In genomic region chr9:13429477-13430125, GRCm38 (mm10) we compare ENCODE assay signal across 29 mouse cellular contexts. TPM values are rescaled to one million over a fixed set of nuclear protein-coding genes. Genes with fewer than 3 reads are reported as not detected.
DNase-seq lines count a peak whose midpoint lies in the region; ATAC-seq and TF ChIP-seq lines count a peak whose summit lies in the region.
"Had no signal": no experiment of that assay in that cellular context is flagged by ENCODE, and none has a peak within 500 bp of the region (broad histone marks: within the 10 kb centered on the region; RNA-seq: fewer than 3 reads in every experiment).

No protein-coding gene starts in this region.

- no peak overlapping the region for H3K4me3 ChIP-seq in heart, embryonic 11.5 days (ENCODE audit: low read depth, low read length)
- no peak overlapping the region for H3K4me3 ChIP-seq in hindbrain, embryonic 11.5 days (ENCODE audit: low read depth, low read length)
- no peak overlapping the region for H3K4me3 ChIP-seq in hindbrain, embryonic 10.5 days
- no peak overlapping the region for H3K4me3 ChIP-seq in lung, postnatal 0 days (ENCODE audit: low read depth, low read length)
- H3K4me3 ChIP-seq: embryonic facial prominence, embryonic 12.5 days; hindbrain, embryonic 13.5 days; limb, embryonic 15.5 days had no signal

- H3K36me3 ChIP-seq in heart, embryonic 11.5 days (ENCODE audit: control insufficient read depth, insufficient read depth, low read length) = no peaks in the 10 kb centered on the region
- H3K36me3 ChIP-seq in hindbrain, embryonic 11.5 days (ENCODE audit: control insufficient read depth, insufficient read depth, low read length) = no peaks in the 10 kb centered on the region
- no peaks in the 10 kb centered on the region for H3K36me3 ChIP-seq in hindbrain, embryonic 10.5 days
- H3K36me3 ChIP-seq in lung, postnatal 0 days (ENCODE audit: insufficient read depth, low read length) = no peaks in the 10 kb centered on the region; the same call in 1 of the 2 replicates
- H3K36me3 ChIP-seq: embryonic facial prominence, embryonic 12.5 days; hindbrain, embryonic 13.5 days; limb, embryonic 15.5 days had no signal

- 41% methylated on average over 2 of the region's 2 CpGs for WGBS in heart, embryonic 11.5 days (ENCODE audit: insufficient replicate concordance)
- 50% methylated on average over 2 of the region's 2 CpGs for WGBS in hindbrain, embryonic 11.5 days
- WGBS in hindbrain, embryonic 10.5 days = 54% methylated on average over 2 of the region's 2 CpGs
- 32% methylated on average over 2 of the region's 2 CpGs for WGBS in lung, postnatal 0 days

- H3K27me3 ChIP-seq in heart, embryonic 11.5 days (ENCODE audit: control insufficient read depth, insufficient read depth, low read length) = no peaks in the 10 kb centered on the region
- H3K27me3 ChIP-seq in hindbrain, embryonic 11.5 days (ENCODE audit: control insufficient read depth, insufficient read depth, low read length) = no peaks in the 10 kb centered on the region
- H3K27me3 ChIP-seq in hindbrain, embryonic 10.5 days (ENCODE audit: insufficient read depth, poor library complexity, severe bottlenecking) = no peaks in the 10 kb centered on the region
- no peaks in the 10 kb centered on the region for H3K27me3 ChIP-seq in lung, postnatal 0 days (replicated peaks; ENCODE audit: insufficient read depth, low read length)
- H3K27me3 ChIP-seq: embryonic facial prominence, embryonic 12.5 days; hindbrain, embryonic 13.5 days; limb, embryonic 15.5 days had no signal

- no peak for TF ChIP-seq EP300 in lung, postnatal 0 days (IDR thresholded peaks at IDR 0.05)

- H3K9ac ChIP-seq in heart, embryonic 11.5 days (ENCODE audit: low read depth, low read length) = no peak overlapping the region
- no peak overlapping the region for H3K9ac ChIP-seq in hindbrain, embryonic 11.5 days (ENCODE audit: low read depth, low read length)
- no peak overlapping the region for H3K9ac ChIP-seq in lung, postnatal 0 days (replicated peaks; ENCODE audit: low read depth)
- H3K9ac ChIP-seq: embryonic facial prominence, embryonic 12.5 days; forebrain, postnatal 0 days; hindbrain, embryonic 13.5 days; limb, embryonic 15.5 days had no signal

- H3K9me3 ChIP-seq in heart, embryonic 11.5 days (replicated peaks; ENCODE audit: control insufficient read depth, low read length) = no peaks in the 10 kb centered on the region
- no peaks in the 10 kb centered on the region for H3K9me3 ChIP-seq in hindbrain, embryonic 11.5 days (ENCODE audit: control insufficient read depth, low read length)
- no peaks in the 10 kb centered on the region for H3K9me3 ChIP-seq in hindbrain, embryonic 10.5 days
- H3K9me3 ChIP-seq in lung, postnatal 0 days (ENCODE audit: low read length) = no peaks in the 10 kb centered on the region
- H3K9me3 ChIP-seq: embryonic facial prominence, embryonic 12.5 days; hindbrain, embryonic 13.5 days; limb, embryonic 15.5 days had no signal

- no peak overlapping the region for H3K4me2 ChIP-seq in heart, embryonic 11.5 days
- H3K4me2 ChIP-seq in hindbrain, embryonic 11.5 days (replicated peaks; ENCODE audit: low read depth, low read length) = no peak overlapping the region
- no peak overlapping the region for H3K4me2 ChIP-seq in lung, postnatal 0 days (replicated peaks; ENCODE audit: low read depth, low read length)
- H3K4me2 ChIP-seq: embryonic facial prominence, embryonic 12.5 days; hindbrain, embryonic 13.5 days; limb, embryonic 15.5 days had no signal

- ATAC-seq in heart, embryonic 11.5 days (replicated peaks; ENCODE audit: insufficient number of reproducible peaks, low FRiP score, low TSS enrichment) = no peak
- no peak for ATAC-seq in hindbrain, embryonic 11.5 days (ENCODE audit: low FRiP score)
- ATAC-seq in lung, postnatal 0 days = no peak
- ATAC-seq: forebrain, postnatal 0 days had no signal

- no peak for TF ChIP-seq CTCF in lung, postnatal 0 days (IDR thresholded peaks at IDR 0.05)

- H3K4me1 ChIP-seq in heart, embryonic 11.5 days (ENCODE audit: control insufficient read depth, insufficient read depth, low read length) = peaks cover 48% of the 10 kb centered on the region
- H3K4me1 ChIP-seq in hindbrain, embryonic 11.5 days (replicated peaks; ENCODE audit: control insufficient read depth, insufficient read depth, low read length) = peaks cover 2% of the 10 kb centered on the region; the same call in 1 of the 2 replicates
- peaks cover 50% of the 10 kb centered on the region for H3K4me1 ChIP-seq in hindbrain, embryonic 10.5 days (replicated peaks)
- peaks cover 16% of the 10 kb centered on the region; the same call in 1 of the 2 replicates for H3K4me1 ChIP-seq in lung, postnatal 0 days (ENCODE audit: insufficient read depth, low read depth, low read length)

- intact Hi-C loops in heart, postnatal 10 days (cut with DNase I) = no loop called here

- H3K27ac ChIP-seq in heart, embryonic 11.5 days (ENCODE audit: low read depth, low read length) = 0 out of 2 replicates have a peak overlapping the region, but pooled peaks have one; percentile 7
- no peak overlapping the region for H3K27ac ChIP-seq in hindbrain, embryonic 11.5 days (ENCODE audit: low read depth, low read length)
- no peak overlapping the region for H3K27ac ChIP-seq in hindbrain, embryonic 10.5 days
- H3K27ac ChIP-seq in lung, postnatal 0 days (ENCODE audit: low read length) = no peak overlapping the region; the same call in 1 of the 2 replicates
- H3K27ac ChIP-seq: embryonic facial prominence, embryonic 12.5 days; hindbrain, embryonic 13.5 days; limb, embryonic 15.5 days had no signal

- DNase-seq in heart, postnatal 10 days = no peak
- peak; percentile 13 for DNase-seq in hindbrain, embryonic 11.5 days (ENCODE audit: low spot score)
- DNase-seq in hindbrain, embryonic 10.5 days (ENCODE audit: low spot score) = no peak
- peak; percentile 51 for DNase-seq in lung, postnatal 36 days
- no peak for DNase-seq in lung, postnatal 0 days (ENCODE audit: low spot score)
- DNase-seq in urinary bladder, postnatal 14 days (ENCODE audit: low spot score) = no peak
- DNase-seq: cerebellum, adult 11-12 months; forebrain, postnatal 0 days; gastrocnemius, postnatal 14 days; kidney, adult 11 months; kidney, postnatal 14 days; left cerebral cortex, postnatal 4 days had no signal

RNA-seq across cellular contexts. Expression of gene Gm17571, which starts 17.0 kb away (rescaled TPM):
- polyA plus RNA-seq in heart, embryonic 11.5 days (2014; fragmentation: Nextera tagmentation; extraction: Ambion mirVana) = not detected in 2 replicates
- total RNA-seq in heart, postnatal 10 days (2021) = not detected
- not detected in 2 replicates for polyA plus RNA-seq in hindbrain, embryonic 11.5 days (2014; fragmentation: Nextera tagmentation; extraction: Ambion mirVana)
- not detected in 2 replicates for polyA plus RNA-seq in hindbrain, embryonic 10.5 days (2016; fragmentation: Nextera tagmentation; extraction: Ambion mirVana)
- not detected in 2 replicates for polyA plus RNA-seq in lung, postnatal 0 days (2015; fragmentation: Nextera tagmentation; extraction: Ambion mirVana)
- total RNA-seq: adrenal gland, adult 2 months; adrenal gland, postnatal 4 days; forebrain, postnatal 0 days; gastrocnemius, postnatal 14 days; heart, adult 18-20 months; layer of hippocampus, adult 18-20 months; layer of hippocampus, postnatal 14 days; left cerebral cortex, adult 8-10 months; left cerebral cortex, postnatal 4 days; MEL; midbrain, postnatal 0 days had no signal
- polyA plus RNA-seq: adrenal gland, adult 2 months; cortical plate, adult 2 months; embryonic facial prominence, embryonic 12.5 days; forebrain, embryonic 11.5 days; forebrain, postnatal 0 days; hindbrain, embryonic 13.5 days; limb, embryonic 15.5 days; midbrain, postnatal 0 days; neural tube, embryonic 14.5 days; spleen, adult 2 months; testis, adult 2 months had no signal

Comparison
In these comparisons a context has a peak if more than half of its experiments do, and no peak if none do; other contexts are left out.
1. DNase-seq: peak in hindbrain, embryonic 11.5 days (single experiment) and lung, postnatal 36 days (single experiment); none in heart, postnatal 10 days (0 of 2), hindbrain, embryonic 10.5 days (single experiment), lung, postnatal 0 days (single experiment) and urinary bladder, postnatal 14 days (single experiment).